Mouse (Mus musculus): ENCODE results near the gene Rai2. TPM values are rescaled to one million over a fixed set of nuclear protein-coding genes. Genes with fewer than 3 reads are reported as not detected.
"Not testable (repeated sequence)": the region's sequence is repeated elsewhere in the genome, so short reads cannot be mapped to it uniquely, and the experiment has no call there.

The Rai2 gene
- total and polyA plus RNA-seq, 2 experiments from 2014 or later: 7.8 to 8.8 TPM

DNA sequence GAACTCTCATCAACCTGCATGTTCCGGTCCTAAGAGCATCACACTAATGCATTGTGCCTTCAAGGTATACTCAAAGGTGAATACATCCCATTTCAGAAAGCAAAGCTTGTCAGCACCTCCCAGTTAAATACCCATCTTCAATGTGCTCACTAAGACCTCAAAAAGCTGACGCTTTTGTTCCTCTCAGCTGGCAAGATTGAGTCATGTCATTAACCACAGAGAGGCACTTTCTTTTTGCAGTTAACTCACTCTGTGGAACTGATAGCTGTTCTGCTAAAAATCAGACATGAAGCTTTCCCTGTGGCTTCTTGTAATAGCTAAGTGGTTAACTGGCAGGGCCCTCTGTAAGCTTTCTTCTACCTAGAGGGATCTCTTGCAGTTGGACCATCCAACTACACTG, 36.6 kb downstream of the Rai2 start:
- Histone ChIP-seq H3K4me3 (ENCODE audit: low read depth, low read length) (no peak overlapping the region), H3K4me2 (ENCODE audit: low read depth, low read length, poor library complexity, severe bottlenecking) (no peak overlapping the region), H3K27me3 (ENCODE audit: insufficient read depth, low read length) (0 out of 2 replicates have a peak, but pooled peaks cover 7% of the 10 kb centered on the region), H3K36me3 (ENCODE audit: insufficient read depth, low read length) (no peaks in the 10 kb centered on the region), H3K9ac (replicated peaks; ENCODE audit: low read length, poor library complexity, severe bottlenecking) (no peak overlapping the region), H3K27ac (ENCODE audit: low read depth, low read length) (no peak overlapping the region), H3K4me1 (ENCODE audit: insufficient read depth, low read length) (no peaks in the 10 kb centered on the region), H3K9me3 (ENCODE audit: low read length) (no peaks in the 10 kb centered on the region)
- no peak for ATAC-seq (ENCODE audit: low FRiP score)
- WGBS: 63% methylated on average over 2 of the region's 2 CpGs
- TF ChIP-seq CTCF (IDR thresholded peaks at IDR 0.05): no peak
- no peak for DNase-seq (ENCODE audit: low spot score)

DNA sequence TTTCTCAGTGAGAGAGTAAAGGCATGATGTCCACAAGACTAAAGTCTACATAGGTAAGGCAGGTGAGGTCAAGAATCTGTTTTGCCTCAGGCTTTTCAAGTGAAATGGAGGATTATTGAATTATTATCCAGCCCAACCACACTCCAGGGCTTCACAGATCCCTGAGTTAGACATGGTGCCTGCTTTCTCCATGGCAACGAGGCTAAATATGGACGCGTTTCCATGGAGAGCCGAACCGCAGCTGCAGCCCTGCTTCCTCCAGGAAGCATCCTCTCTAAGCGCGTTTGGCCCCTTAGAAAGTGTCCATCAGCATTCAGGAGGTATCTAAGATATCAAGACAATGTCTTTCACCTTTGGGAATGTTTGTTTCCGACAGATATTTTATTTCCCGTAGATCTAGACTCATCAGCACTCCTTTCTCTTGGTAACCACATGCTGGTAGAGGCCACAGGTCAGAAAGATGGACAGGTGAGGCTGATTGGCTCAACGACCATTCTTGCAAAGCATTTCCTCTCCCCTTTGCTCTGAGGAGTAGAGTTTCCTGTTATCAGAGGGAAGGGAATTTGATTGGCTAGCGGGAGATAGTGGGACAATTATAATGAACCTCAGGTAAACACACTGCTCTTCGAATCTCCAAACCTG, 59.6 kb downstream of the Rai2 start:
- peak; percentile 66 for DNase-seq (ENCODE audit: low spot score)
- Histone ChIP-seq H3K4me3 (ENCODE audit: low read depth, low read length) (no peak overlapping the region), H3K36me3 (ENCODE audit: insufficient read depth, low read length) (no peaks in the 10 kb centered on the region), H3K27me3 (ENCODE audit: insufficient read depth, low read length) (peaks cover 6% of the 10 kb centered on the region; the same call in 1 of the 2 replicates), H3K4me2 (ENCODE audit: low read depth, low read length, poor library complexity, severe bottlenecking) (no peak overlapping the region), H3K9ac (replicated peaks; ENCODE audit: low read length, poor library complexity, severe bottlenecking) (no peak overlapping the region), H3K27ac (ENCODE audit: low read depth, low read length) (peak overlapping the region; percentile 3; the same call in 1 of the 2 replicates), H3K9me3 (ENCODE audit: low read length) (no peaks in the 10 kb centered on the region), H3K4me1 (ENCODE audit: insufficient read depth, low read length) (no peaks in the 10 kb centered on the region)
- TF ChIP-seq CTCF (IDR thresholded peaks at IDR 0.05): no peak
- WGBS: 45% methylated on average over 12 of the region's 12 CpGs
- no peak for ATAC-seq (ENCODE audit: low FRiP score)

DNA sequence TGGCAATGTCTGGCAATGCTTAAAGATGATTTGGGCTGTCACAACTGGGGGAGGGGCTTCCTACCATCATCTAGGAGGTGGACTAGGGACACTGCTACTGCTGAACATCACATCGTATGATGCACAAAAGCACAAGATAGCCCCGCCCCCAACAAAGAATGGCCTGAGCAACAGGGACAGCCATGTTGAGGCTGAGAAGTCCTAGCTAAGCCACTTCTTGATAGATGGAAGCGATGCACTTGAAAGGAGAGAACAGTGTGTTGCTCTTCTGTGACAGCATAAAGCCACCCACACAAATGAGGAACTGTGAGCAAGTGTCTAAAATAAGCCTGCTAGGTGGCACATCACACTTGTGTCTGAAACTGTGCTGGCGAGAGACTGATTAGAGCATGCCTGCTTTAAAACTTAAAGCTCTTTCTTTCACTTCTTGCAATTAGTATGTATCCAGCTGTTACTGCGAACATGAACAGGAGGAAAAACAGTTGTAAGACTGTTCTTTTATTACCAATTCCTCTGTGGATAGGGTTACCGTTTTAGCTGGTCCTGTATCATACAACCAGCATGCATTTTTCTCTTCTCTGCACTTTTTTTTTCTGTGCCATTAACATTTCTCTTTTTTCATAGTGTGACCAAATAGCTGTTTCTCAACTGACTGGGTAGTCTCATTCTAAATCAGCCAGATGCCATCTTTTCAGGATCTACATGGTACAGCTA, 63.6 kb downstream of the Rai2 start:
- H3K27ac ChIP-seq (ENCODE audit: low read depth, low read length): no peak overlapping the region
- H3K27me3 ChIP-seq (ENCODE audit: insufficient read depth, low read length): peaks cover 6% of the 10 kb centered on the region; the same call in 1 of the 2 replicates
- no peak overlapping the region for H3K9ac ChIP-seq (replicated peaks; ENCODE audit: low read length, poor library complexity, severe bottlenecking)
- no peaks in the 10 kb centered on the region for H3K9me3 ChIP-seq (ENCODE audit: low read length)
- no peak overlapping the region for H3K4me3 ChIP-seq (ENCODE audit: low read depth, low read length)
- no peaks in the 10 kb centered on the region for H3K36me3 ChIP-seq (ENCODE audit: insufficient read depth, low read length)
- WGBS: 69% methylated on average over 6 of the region's 6 CpGs
- no peak for ATAC-seq (ENCODE audit: low FRiP score)
- no peak overlapping the region for H3K4me2 ChIP-seq (ENCODE audit: low read depth, low read length, poor library complexity, severe bottlenecking)
- H3K4me1 ChIP-seq (ENCODE audit: insufficient read depth, low read length): no peaks in the 10 kb centered on the region
- DNase-seq (ENCODE audit: low spot score): no peak
- no peak for TF ChIP-seq CTCF (IDR thresholded peaks at IDR 0.05)

DNA sequence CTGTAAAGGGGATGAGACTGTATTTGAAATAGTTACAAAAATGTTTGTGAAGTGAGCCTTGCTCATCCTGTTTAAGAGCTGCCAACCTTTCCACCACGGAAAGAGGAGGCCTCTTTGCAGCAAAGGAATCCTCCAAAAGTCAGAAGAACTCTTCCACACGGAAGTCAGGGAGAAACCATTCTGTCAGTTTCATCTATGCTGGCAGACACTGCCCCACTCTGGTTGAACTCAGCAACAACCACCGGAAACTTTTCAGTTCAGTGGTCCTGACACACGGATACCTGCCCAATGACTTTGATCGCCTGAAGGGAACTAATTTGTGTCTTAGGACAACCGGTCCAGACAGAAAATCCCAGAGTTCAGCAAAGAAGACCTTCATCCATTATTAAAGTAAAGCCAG, 73.3 kb downstream of the Rai2 start:
- ATAC-seq (ENCODE audit: low FRiP score): no peak
- Histone ChIP-seq H3K27ac (ENCODE audit: low read depth, low read length) (no peak overlapping the region), H3K36me3 (ENCODE audit: insufficient read depth, low read length) (no peaks in the 10 kb centered on the region), H3K4me3 (ENCODE audit: low read depth, low read length) (no peak overlapping the region), H3K9me3 (ENCODE audit: low read length) (no peaks in the 10 kb centered on the region), H3K4me1 (ENCODE audit: insufficient read depth, low read length) (no peaks in the 10 kb centered on the region), H3K9ac (replicated peaks; ENCODE audit: low read length, poor library complexity, severe bottlenecking) (no peak overlapping the region), H3K27me3 (ENCODE audit: insufficient read depth, low read length) (peaks cover 4% of the 10 kb centered on the region; the same call in 1 of the 2 replicates), H3K4me2 (ENCODE audit: low read depth, low read length, poor library complexity, severe bottlenecking) (no peak overlapping the region)
- peak; percentile 63 for DNase-seq (ENCODE audit: low spot score)
- 30% methylated on average over 6 of the region's 6 CpGs for WGBS
- TF ChIP-seq CTCF (IDR thresholded peaks at IDR 0.05): peak; percentile 74

DNA sequence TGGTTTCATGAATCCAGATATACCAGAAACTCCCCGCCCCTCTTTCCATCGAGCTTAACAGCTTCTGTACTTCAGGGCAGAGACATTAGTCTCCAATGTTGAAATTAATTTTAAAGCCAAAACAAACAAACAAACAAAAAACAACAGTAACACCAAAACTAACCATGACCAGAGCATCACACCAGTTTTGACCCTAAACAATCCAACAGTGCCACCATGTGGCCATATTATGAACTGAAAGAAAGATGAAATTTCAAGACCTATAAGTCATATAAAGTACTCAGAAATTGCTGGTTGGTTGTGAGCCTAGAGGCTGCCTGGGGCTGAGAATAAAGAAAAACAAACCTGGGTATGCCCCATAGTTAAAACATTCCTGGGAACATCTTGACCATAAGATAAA, 109.3 kb downstream of the Rai2 start:
- H3K4me2 ChIP-seq (ENCODE audit: low read depth, low read length, poor library complexity, severe bottlenecking); H3K36me3 ChIP-seq (ENCODE audit: insufficient read depth, low read length); H3K9me3 ChIP-seq (ENCODE audit: low read length); H3K9ac ChIP-seq (replicated peaks; ENCODE audit: low read length, poor library complexity, severe bottlenecking); H3K4me3 ChIP-seq (ENCODE audit: low read depth, low read length); H3K4me1 ChIP-seq (ENCODE audit: insufficient read depth, low read length); H3K27me3 ChIP-seq (ENCODE audit: insufficient read depth, low read length); ATAC-seq (ENCODE audit: low FRiP score); H3K27ac ChIP-seq (ENCODE audit: low read depth, low read length): not testable (repeated sequence)
- WGBS: 14% methylated on average over 2 of the region's 2 CpGs
- peak; percentile 77 for TF ChIP-seq CTCF (IDR thresholded peaks at IDR 0.05)
- peak; percentile 40 for DNase-seq (ENCODE audit: low spot score)
